ENCODE assay signal across 14 mouse cellular contexts in genomic region chr10:105484355-105485094, GRCm38 (mm10).
DNase-seq lines count a peak whose midpoint lies in the region; ATAC-seq lines count a peak whose summit lies in the region.
"Had no signal": no experiment of that assay in that cellular context is flagged by ENCODE, and none has a peak within 500 bp of the region (broad histone marks: within the 10 kb centered on the region; RNA-seq: fewer than 3 reads in every experiment).

No protein-coding gene starts in this region.

- ATAC-seq in forebrain, embryonic 11.5 days (replicated peaks; ENCODE audit: low FRiP score) = peak; percentile 91
- peak; percentile 56; the same call in 1 of the 2 replicates for ATAC-seq in hindbrain, embryonic 13.5 days (ENCODE audit: low FRiP score)
- 0 out of 2 replicates have a peak, but pooled peaks have one; percentile 19 for ATAC-seq in midbrain, embryonic 15.5 days (replicated peaks)

- WGBS in forebrain, embryonic 11.5 days = 19% methylated on average over 2 of the region's 2 CpGs
- 31% methylated on average over 2 of the region's 2 CpGs for whole genome bisulfite sequencing in hindbrain, embryonic 13.5 days
- 27% methylated on average over 2 of the region's 2 CpGs for WGBS in midbrain, embryonic 15.5 days

- no peak overlapping the region for H3K9ac ChIP-seq in forebrain, embryonic 11.5 days (ENCODE audit: low read length)
- H3K9ac ChIP-seq in hindbrain, embryonic 13.5 days = no peak overlapping the region
- no peak overlapping the region for H3K9ac ChIP-seq in midbrain, embryonic 15.5 days
- H3K9ac ChIP-seq: kidney, embryonic 15.5 days; limb, embryonic 12.5 days; liver, embryonic 15.5 days had no signal

- peak; percentile 57 for DNase-seq in embryo, embryonic 9.5 days (ENCODE audit: extremely low spot score)
- peak; percentile 59 for DNase-seq in forebrain, embryonic 11.5 days (ENCODE audit: low spot score)
- no peak for DNase-seq in cerebellum, adult 18-20 months
- DNase-seq in thymus, postnatal 10 days (ENCODE audit: low spot score in 2 of 2) = no peak
- DNase-seq in layer of hippocampus, adult 8-10 months (ENCODE audit: low spot score in 2 of 2) = no peak
- DNase-seq: cerebellum, adult 8-10 months; layer of hippocampus, adult 9-11 months; lung, postnatal 14 days; right cerebral cortex, postnatal 25 days had no signal

- no peaks in the 10 kb centered on the region for H3K36me3 ChIP-seq in forebrain, embryonic 11.5 days (ENCODE audit: control insufficient read depth, insufficient read depth, low read length)
- H3K36me3 ChIP-seq in hindbrain, embryonic 13.5 days = no peaks in the 10 kb centered on the region
- H3K36me3 ChIP-seq in midbrain, embryonic 15.5 days (replicated peaks) = no peaks in the 10 kb centered on the region
- H3K36me3 ChIP-seq: kidney, embryonic 15.5 days; limb, embryonic 12.5 days; liver, embryonic 15.5 days had no signal

- H3K27me3 ChIP-seq in forebrain, embryonic 11.5 days (ENCODE audit: control insufficient read depth, insufficient read depth, low read length) = peaks cover 19% of the 10 kb centered on the region
- H3K27me3 ChIP-seq in hindbrain, embryonic 13.5 days = 0 out of 2 replicates have a peak, but pooled peaks cover 5% of the 10 kb centered on the region
- no peaks in the 10 kb centered on the region for H3K27me3 ChIP-seq in midbrain, embryonic 15.5 days (replicated peaks)
- H3K27me3 ChIP-seq: kidney, embryonic 15.5 days; limb, embryonic 12.5 days; liver, embryonic 15.5 days had no signal

- H3K9me3 ChIP-seq in forebrain, embryonic 11.5 days (ENCODE audit: control insufficient read depth, low read length) = no peaks in the 10 kb centered on the region
- no peaks in the 10 kb centered on the region for H3K9me3 ChIP-seq in hindbrain, embryonic 13.5 days
- no peaks in the 10 kb centered on the region for H3K9me3 ChIP-seq in midbrain, embryonic 15.5 days
- H3K9me3 ChIP-seq: kidney, embryonic 15.5 days; limb, embryonic 12.5 days; liver, embryonic 15.5 days had no signal

- no peak overlapping the region for H3K27ac ChIP-seq in forebrain, embryonic 11.5 days (ENCODE audit: low read depth, low read length)
- no peak overlapping the region for H3K27ac ChIP-seq in hindbrain, embryonic 13.5 days
- no peak overlapping the region for H3K27ac ChIP-seq in midbrain, embryonic 15.5 days
- H3K27ac ChIP-seq: kidney, embryonic 15.5 days; limb, embryonic 12.5 days; liver, embryonic 15.5 days had no signal

- no peak overlapping the region for H3K4me3 ChIP-seq in forebrain, embryonic 11.5 days (ENCODE audit: low read depth, low read length)
- H3K4me3 ChIP-seq in hindbrain, embryonic 13.5 days = no peak overlapping the region
- H3K4me3 ChIP-seq in midbrain, embryonic 15.5 days = no peak overlapping the region
- H3K4me3 ChIP-seq: kidney, embryonic 15.5 days; limb, embryonic 12.5 days; liver, embryonic 15.5 days had no signal

- H3K4me1 ChIP-seq in forebrain, embryonic 11.5 days (replicated peaks; ENCODE audit: control insufficient read depth, insufficient read depth, low read length) = 0 out of 2 replicates have a peak, but pooled peaks cover 3% of the 10 kb centered on the region
- peaks cover 18% of the 10 kb centered on the region for H3K4me1 ChIP-seq in hindbrain, embryonic 13.5 days (replicated peaks)
- H3K4me1 ChIP-seq in midbrain, embryonic 15.5 days = peaks cover 4% of the 10 kb centered on the region; the same call in 1 of the 2 replicates
- H3K4me1 ChIP-seq: liver, embryonic 15.5 days had no signal

- H3K4me2 ChIP-seq in forebrain, embryonic 11.5 days (ENCODE audit: low read depth, low read length, severe bottlenecking) = no peak overlapping the region
- no peak overlapping the region for H3K4me2 ChIP-seq in hindbrain, embryonic 13.5 days
- no peak overlapping the region for H3K4me2 ChIP-seq in midbrain, embryonic 15.5 days
- H3K4me2 ChIP-seq: kidney, embryonic 15.5 days; limb, embryonic 12.5 days; liver, embryonic 15.5 days had no signal

Comparison
In these comparisons a context has a peak if more than half of its experiments do, and no peak if none do; other contexts are left out.
1. DNase-seq: peak in embryo, embryonic 9.5 days (single experiment) and forebrain, embryonic 11.5 days (single experiment); none in cerebellum, adult 18-20 months (0 of 2), thymus, postnatal 10 days (0 of 2) and layer of hippocampus, adult 8-10 months (0 of 2).
2. ATAC-seq: peak in every context shown above with its lines; median percentile 91 in forebrain, embryonic 11.5 days; 56 in hindbrain, embryonic 13.5 days; 19 in midbrain, embryonic 15.5 days.